Mouse (Mus musculus): Measurements from ENCODE around the gene Gtf2ird1.
"Not testable (repeated sequence)": the region's sequence is repeated elsewhere in the genome, so short reads cannot be mapped to it uniquely, and the experiment has no call there.

Gtf2ird1 gene

DNA sequence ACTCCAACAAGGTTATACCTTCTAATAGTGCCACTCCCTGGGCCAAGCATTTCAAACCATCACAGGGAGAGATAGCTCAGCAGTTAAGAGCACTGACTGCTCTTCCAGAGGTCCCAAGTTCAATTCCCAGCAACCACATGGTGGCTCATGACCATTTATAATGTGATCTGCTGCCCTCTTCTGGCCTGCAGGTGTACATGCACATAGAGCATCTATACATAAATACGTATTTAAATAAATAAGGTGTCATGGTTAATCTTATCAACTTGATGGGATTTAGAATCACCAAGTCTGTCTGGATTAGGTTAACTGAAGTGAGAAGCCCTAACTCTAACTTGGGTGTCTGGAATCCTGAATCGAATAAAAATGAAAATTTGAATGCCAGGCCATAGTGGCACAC, 109.5 kb downstream of the Gtf2ird1 start:
- in situ Hi-C loops (cut with MboI, MseI): no loop called here

DNA sequence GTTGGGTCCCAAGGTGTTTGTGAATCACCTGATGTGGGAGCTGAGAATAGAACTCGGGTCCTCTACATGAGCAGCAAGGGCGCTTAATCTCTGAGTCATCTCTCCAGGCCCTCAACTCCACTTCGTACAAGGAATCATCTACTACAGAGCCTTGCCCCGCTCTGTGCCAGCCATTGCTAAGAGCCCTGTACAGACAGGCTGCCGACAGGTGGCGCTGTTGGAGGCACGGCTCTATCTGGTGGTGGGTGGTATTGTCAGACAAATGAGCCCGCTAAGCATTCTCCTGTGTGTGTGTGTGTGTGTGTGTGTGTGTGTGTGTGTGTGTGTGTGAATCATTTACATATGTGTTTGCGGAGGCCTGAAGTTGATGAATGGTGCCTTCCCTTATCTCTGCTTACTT, 111.1 kb downstream of the Gtf2ird1 start:
- in situ Hi-C loops (cut with MboI, MseI): no loop called here

DNA sequence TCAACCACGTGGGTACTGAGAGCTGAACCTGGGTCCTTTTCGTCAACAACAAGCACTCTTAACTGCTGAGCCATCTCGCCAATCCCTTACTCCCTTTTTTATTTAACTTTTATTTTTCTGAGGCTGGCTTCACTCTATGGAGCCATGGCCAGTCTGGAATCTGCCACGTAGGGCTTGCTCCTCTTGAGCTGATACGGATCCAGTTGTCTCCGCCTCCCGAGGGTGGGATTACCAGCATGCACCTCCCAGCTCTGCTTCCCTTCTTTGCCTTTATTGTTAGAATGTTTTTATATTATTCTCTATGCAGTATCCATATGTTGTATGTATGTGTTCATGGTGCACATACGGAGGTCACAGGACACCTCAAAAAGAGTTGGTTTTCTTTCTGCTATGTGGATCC, 112.4 kb downstream of the Gtf2ird1 start:
- in situ Hi-C loops (cut with MboI, MseI): loop anchor here (5.0 kb wide), 2 partner anchors 117 to 157 kb away; partner anchors contain the start of gene Ncf1

DNA sequence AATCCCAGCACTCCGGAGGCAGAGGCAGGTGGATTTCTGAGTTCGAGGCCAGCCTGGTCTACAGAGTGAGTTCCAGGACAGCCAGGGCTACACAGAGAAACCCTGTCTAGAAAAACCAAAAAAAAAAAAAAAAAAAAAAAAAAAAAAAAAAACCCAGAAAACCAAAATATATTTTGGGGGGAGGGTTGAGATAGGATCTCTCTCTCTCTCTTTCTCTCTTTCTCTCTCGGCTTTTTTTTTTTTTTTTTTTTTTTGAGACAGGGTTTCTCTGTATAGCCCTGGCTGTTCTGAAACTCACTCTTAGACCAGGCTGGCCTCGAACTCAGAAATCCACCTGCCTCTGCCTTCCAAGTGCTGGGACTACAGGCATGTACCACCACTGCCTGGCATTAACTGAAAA, 113.0 kb downstream of the Gtf2ird1 start:
- in situ Hi-C loops (cut with MboI, MseI): loop anchor here (5.0 kb wide), 2 partner anchors 116 to 156 kb away; partner anchors contain the start of gene Ncf1

GRCm38 (mm10) chr5:134342503-134343205, 113.9 kb downstream of the Gtf2ird1 start:
- in situ Hi-C loops (cut with MboI, MseI): loop anchor here (5.0 kb wide), 2 partner anchors 115 to 155 kb away; partner anchors contain the start of gene Ncf1

DNA sequence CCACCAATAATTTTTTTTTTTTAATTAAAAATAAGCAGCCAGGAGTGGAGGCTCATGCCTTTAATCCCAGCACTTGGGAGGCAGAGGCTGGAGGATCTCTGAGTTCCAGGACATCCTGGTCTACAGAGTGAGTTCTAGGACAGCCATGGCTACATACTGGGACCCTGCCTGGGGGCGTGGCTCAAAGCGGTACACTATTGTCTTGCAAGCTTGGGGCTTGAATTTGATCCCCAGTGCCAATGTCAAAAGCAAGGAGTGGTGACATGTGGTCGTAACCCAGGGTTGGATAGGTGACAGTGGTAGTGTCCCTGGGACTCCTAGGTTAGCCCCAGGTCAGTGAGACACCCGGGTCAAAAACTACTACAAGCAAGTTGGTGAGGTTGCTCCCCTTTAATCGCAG, 114.8 kb downstream of the Gtf2ird1 start:
- in situ Hi-C loops (cut with MboI, MseI): loop anchor here (5.0 kb wide), 2 partner anchors 114 to 154 kb away; partner anchors contain the start of gene Ncf1

DNA sequence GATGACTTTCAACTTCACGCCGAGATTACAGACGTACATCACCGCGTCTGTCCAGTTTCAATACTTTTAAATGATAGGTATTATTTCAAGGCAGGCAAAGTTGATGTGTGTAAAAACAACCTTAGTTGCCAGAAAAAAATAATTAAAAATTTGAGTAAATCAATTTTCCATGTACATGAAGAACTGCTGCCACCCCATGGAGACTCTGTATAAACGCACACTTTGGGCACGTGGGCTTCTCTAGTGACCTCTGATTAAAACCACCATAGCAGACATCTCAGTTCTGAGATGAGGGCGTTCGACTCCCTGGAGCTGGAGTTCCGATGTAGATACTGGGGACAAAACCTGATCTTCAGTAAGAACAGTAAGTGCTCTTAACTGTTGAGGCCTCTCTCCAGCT, 115.2 kb downstream of the Gtf2ird1 start:
- in situ Hi-C loops (cut with MboI, MseI): loop anchor here (5.0 kb wide), 2 partner anchors 114 to 154 kb away; partner anchors contain the start of gene Ncf1

DNA sequence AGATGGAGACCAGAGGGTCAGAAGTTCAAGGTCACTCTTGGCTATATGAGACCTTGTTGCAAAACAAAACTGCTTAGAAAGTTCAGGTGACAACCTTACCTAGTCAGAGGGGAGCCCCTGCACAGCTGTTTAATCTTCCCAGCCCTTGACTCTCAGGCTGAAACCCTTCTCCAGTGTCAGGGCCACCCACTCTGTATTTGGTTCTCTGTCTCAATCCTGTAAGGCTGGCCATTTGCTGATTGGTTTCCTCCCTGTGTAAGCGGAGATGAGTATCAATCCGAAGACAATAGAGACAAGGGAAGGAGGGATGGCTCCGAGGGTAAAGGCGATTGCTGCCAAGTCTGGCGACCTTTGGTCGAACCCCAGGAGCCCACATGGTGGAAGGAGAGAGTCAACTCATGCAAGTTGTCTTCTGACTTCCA, 116.4 kb downstream of the Gtf2ird1 start:
- in situ Hi-C loops (cut with MboI, MseI): loop anchor here (5.0 kb wide), 2 partner anchors 113 to 153 kb away; partner anchors contain the start of gene Ncf1

- in situ Hi-C loops (cut with MboI, MseI): not testable (repeated sequence)
Measured at GRCm38 (mm10) chr5:134337012-134337411, 119.5 kb downstream of the Gtf2ird1 start.

DNA sequence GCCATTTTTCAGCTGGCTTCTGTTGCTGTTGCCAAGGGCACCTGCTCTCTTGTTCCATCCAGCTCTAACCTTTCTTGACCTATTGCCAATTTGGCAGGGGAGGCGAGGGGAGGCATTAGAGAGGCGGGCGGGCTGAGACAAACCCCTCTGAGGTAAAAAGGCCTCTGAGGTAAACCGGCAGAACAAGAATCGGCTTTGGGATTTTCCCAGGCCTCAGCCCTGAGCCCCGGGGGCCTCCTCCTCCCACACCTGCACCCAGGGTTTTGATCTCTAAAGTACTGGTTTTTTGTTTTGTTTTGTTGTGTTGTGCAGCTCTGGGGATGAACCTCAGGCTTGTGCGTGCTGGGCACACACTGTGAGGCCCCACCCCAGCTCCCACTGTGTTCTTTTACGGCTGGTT, 123.8 kb downstream of the Gtf2ird1 start:
- in situ Hi-C loops (cut with MboI, MseI): no loop called here

- in situ Hi-C loops (cut with MboI, MseI): no loop called here
Measured at GRCm38 (mm10) chr5:134330082-134330481, 126.4 kb downstream of the Gtf2ird1 start.

GRCm38 (mm10) chr5:134329311-134329710, 127.2 kb downstream of the Gtf2ird1 start:
- in situ Hi-C loops (cut with MboI, MseI): loop anchor here (5.0 kb wide), 1 partner anchor 57 kb away; no protein-coding TSS in a partner anchor

GRCm38 (mm10) chr5:134328482-134329001, 128.0 kb downstream of the Gtf2ird1 start:
- in situ Hi-C loops (cut with MboI, MseI): loop anchor here (5.0 kb wide), 1 partner anchor 56 kb away; no protein-coding TSS in a partner anchor

DNA sequence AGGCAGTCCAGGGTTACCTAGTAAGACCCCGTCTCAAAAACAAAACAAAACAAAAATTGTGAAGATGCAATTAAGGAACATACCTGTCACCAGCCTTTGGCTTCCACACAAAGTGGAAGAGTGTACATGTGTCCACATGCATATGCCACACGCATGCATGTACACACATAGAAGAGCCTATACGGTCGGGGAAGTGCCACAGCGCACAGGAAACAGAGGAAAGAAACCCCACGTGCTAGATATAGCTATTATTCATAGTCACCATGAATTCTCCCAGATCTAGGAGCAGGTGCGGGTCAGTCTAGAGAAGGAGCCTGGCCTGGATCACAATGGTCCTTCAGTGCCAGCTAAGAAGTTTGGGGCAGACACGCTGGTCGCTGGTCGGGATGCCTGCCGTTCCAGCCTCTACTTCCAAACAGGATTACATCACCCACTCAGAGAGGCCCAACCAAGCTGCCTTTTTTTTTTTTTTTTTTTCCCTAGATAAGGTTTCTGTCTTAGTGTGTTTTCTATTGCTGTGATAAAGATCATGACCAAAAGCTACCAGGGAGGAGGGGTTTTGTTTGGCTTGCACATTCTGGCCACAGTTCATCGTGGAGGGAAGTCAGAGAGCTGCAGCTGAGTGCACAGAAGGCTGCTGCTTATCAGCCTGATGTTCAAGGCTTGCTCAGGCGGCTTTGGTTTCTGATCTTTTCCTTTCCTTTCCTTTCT, 130.5 kb downstream of the Gtf2ird1 start:
- in situ Hi-C loops (cut with MboI, MseI): loop anchor here (5.0 kb wide), 1 partner anchor 54 kb away; no protein-coding TSS in a partner anchor

- in situ Hi-C loops (cut with MboI, MseI): no loop called here
Measured at GRCm38 (mm10) chr5:134323869-134324268, 132.6 kb downstream of the Gtf2ird1 start.

- in situ Hi-C loops (cut with MboI, MseI): no loop called here
Measured at GRCm38 (mm10) chr5:134323311-134323710, 133.2 kb downstream of the Gtf2ird1 start.

- in situ Hi-C loops (cut with MboI, MseI): no loop called here
Measured at GRCm38 (mm10) chr5:134322355-134322754, 134.2 kb downstream of the Gtf2ird1 start.

DNA sequence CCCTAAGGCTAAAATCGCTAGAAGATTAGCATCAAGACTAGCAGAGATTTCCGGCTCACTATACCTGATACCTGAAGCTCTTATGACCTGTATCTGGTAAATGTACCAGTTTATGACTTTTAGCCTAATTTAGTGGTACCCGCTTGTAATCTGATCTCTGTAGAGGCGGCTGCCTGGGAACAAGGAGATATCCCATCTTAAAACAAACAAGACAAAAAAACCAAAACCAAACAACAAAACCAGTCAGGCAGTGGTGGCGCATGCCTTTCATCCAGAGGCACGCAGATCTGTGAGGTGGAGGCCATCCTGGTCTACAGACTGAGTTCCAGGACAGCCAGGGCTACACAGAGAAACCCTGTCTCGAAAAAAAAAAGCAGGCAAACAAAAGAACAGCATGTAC, 134.8 kb downstream of the Gtf2ird1 start:
- in situ Hi-C loops (cut with MboI, MseI): no loop called here

DNA sequence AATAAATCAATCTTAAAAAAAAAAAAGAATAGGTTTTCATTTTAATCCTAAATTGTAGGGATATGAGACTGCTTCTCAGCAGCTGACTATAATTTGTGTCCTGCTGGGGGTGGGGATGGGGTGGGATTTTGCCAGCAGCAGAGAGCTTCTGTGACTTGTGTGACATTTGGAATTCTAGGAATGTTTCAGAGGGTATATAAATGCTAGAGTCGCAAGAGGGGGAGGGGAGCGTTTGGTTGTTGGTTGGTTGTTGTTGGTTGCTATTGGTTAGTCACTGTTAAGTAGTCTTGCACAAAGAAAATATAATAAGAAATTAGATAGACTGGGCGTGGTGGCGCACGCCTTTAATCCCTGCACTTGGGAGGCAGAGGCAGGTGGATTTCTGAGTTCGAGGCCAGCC, 137.6 kb downstream of the Gtf2ird1 start:
- in situ Hi-C loops (cut with MboI, MseI): no loop called here

GRCm38 (mm10) chr5:134316721-134317120, 139.8 kb downstream of the Gtf2ird1 start:
- in situ Hi-C loops (cut with MboI, MseI): no loop called here

GRCm38 (mm10) chr5:134315623-134316350, 140.7 kb downstream of the Gtf2ird1 start:
- in situ Hi-C loops (cut with MboI, MseI): no loop called here

Measured in T-helper 1 cell (primary cell).